Mouse (Mus musculus) cerebellum, adult 8-10 months (tissue): Measurements from ENCODE around the gene Dapp1.

Experiments used
- DNase-seq: peaks from one replicate; pipeline ENCODE4 v3.0.0; 2022

The Dapp1 gene

GRCm38 (mm10) chr3:137981382-137981750 lies at the start of gene Dapp1:
TSS of gene Dapp1 (minus strand) at chr3:137981545.
- no peak for DNase-seq

GRCm38 (mm10) chr3:138030563-138030962 lies 49.2 kb upstream of the Dapp1 start:
- no peak for DNase-seq

GRCm38 (mm10) chr3:138029351-138029750 lies 48.0 kb upstream of the Dapp1 start:
- peak; percentile 78 for DNase-seq

GRCm38 (mm10) chr3:138027575-138028362 lies 46.4 kb upstream of the Dapp1 start:
- DNase-seq: no peak

- peak; percentile 83 for DNase-seq
These were observed 44.9 kb upstream of the Dapp1 start for GRCm38 (mm10) chr3:138026286-138026685.

GRCm38 (mm10) chr3:138022651-138023050 lies 41.3 kb upstream of the Dapp1 start:
- DNase-seq: no peak

GRCm38 (mm10) chr3:138022003-138022402 lies 40.7 kb upstream of the Dapp1 start:
- DNase-seq: no peak

- no peak for DNase-seq
These were observed 35.5 kb upstream of the Dapp1 start for GRCm38 (mm10) chr3:138016810-138017209.

GRCm38 (mm10) chr3:138014725-138015124 lies 33.4 kb upstream of the Dapp1 start:
- no peak for DNase-seq

GRCm38 (mm10) chr3:138012351-138012750 lies 31.0 kb upstream of the Dapp1 start:
- DNase-seq: no peak

GRCm38 (mm10) chr3:138008152-138008551 lies 26.8 kb upstream of the Dapp1 start:
- DNase-seq: no peak

GRCm38 (mm10) chr3:138006896-138007295 lies 25.6 kb upstream of the Dapp1 start:
- no peak for DNase-seq

GRCm38 (mm10) chr3:138003264-138003663 lies 21.9 kb upstream of the Dapp1 start:
- no peak for DNase-seq

GRCm38 (mm10) chr3:138002545-138002944 lies 21.2 kb upstream of the Dapp1 start:
- no peak for DNase-seq

GRCm38 (mm10) chr3:138001865-138002264 lies 20.5 kb upstream of the Dapp1 start:
- no peak for DNase-seq

GRCm38 (mm10) chr3:138000724-138001069 lies 19.4 kb upstream of the Dapp1 start:
- DNase-seq: no peak

- no peak for DNase-seq
These were observed 18.8 kb upstream of the Dapp1 start for GRCm38 (mm10) chr3:138000062-138000723.

- no peak for DNase-seq
These were observed 18.0 kb upstream of the Dapp1 start for GRCm38 (mm10) chr3:137999224-137999790.

- no peak for DNase-seq
These were observed 17.3 kb upstream of the Dapp1 start for GRCm38 (mm10) chr3:137998491-137999223.

- no peak for DNase-seq
These were observed 14.1 kb upstream of the Dapp1 start for GRCm38 (mm10) chr3:137995486-137995885.

- DNase-seq: no peak
These were observed 12.9 kb upstream of the Dapp1 start for GRCm38 (mm10) chr3:137994196-137994595.

GRCm38 (mm10) chr3:137992366-137992765 lies 11.0 kb upstream of the Dapp1 start:
- no peak for DNase-seq

- DNase-seq: peak; percentile 89
These were observed 9.8 kb upstream of the Dapp1 start for GRCm38 (mm10) chr3:137991183-137991582.
